Comparison of ENCODE assay signal across 7 mouse cellular contexts in genomic region chr4:155839483-155839910, GRCm38 (mm10). TPM values are rescaled to one million over a fixed set of nuclear protein-coding genes. Genes with fewer than 3 reads are reported as not detected.
DNase-seq lines count a peak whose midpoint lies in the region; ATAC-seq lines count a peak whose summit lies in the region.

Gene Mxra8 (plus strand): TSS chr4:155839680.

- peak within 1 kb of the TSS; percentile 53 for H3K4me2 ChIP-seq in forebrain, embryonic 14.5 days (ENCODE audit: low read length)
- peak within 1 kb of the TSS; percentile 55 for H3K4me2 ChIP-seq in limb, embryonic 11.5 days (ENCODE audit: low read depth, severe bottlenecking)
- peak within 1 kb of the TSS; percentile 49 for H3K4me2 ChIP-seq in midbrain, embryonic 14.5 days (ENCODE audit: low read length)

- H3K4me3 ChIP-seq in forebrain, embryonic 14.5 days (ENCODE audit: low read depth, low read length), result peak within 1 kb of the TSS; percentile 21
- H3K4me3 ChIP-seq in limb, embryonic 11.5 days (ENCODE audit: low read depth, low read length), result peak within 1 kb of the TSS; percentile 46
- H3K4me3 ChIP-seq in midbrain, embryonic 14.5 days (replicated peaks; ENCODE audit: low read depth, low read length), result peak within 1 kb of the TSS; percentile 24

- H3K9me3 ChIP-seq in forebrain, embryonic 14.5 days (replicated peaks; ENCODE audit: control insufficient read depth, low read length), result no peaks in the 10 kb centered on the region
- no peaks in the 10 kb centered on the region for H3K9me3 ChIP-seq in limb, embryonic 11.5 days (ENCODE audit: control insufficient read depth, low read length)
- no peaks in the 10 kb centered on the region for H3K9me3 ChIP-seq in midbrain, embryonic 14.5 days (ENCODE audit: control insufficient read depth, low read length)

- peak within 1 kb of the TSS; percentile 30; the same call in 1 of the 2 replicates for H3K27ac ChIP-seq in forebrain, embryonic 14.5 days (ENCODE audit: low read depth, low read length)
- peak within 1 kb of the TSS; percentile 38 for H3K27ac ChIP-seq in limb, embryonic 11.5 days (replicated peaks; ENCODE audit: low read depth, low read length)
- H3K27ac ChIP-seq in midbrain, embryonic 14.5 days (replicated peaks; ENCODE audit: low read depth, low read length), result no peak within 1 kb of the TSS

- ATAC-seq in forebrain, embryonic 14.5 days, result peak; percentile 64
- ATAC-seq in limb, embryonic 11.5 days (ENCODE audit: insufficient number of reproducible peaks, low FRiP score, low TSS enrichment, low read depth), result peak; percentile 89
- 0 out of 2 replicates have a peak, but pooled peaks have one; percentile 56 for ATAC-seq in midbrain, embryonic 14.5 days (ENCODE audit: low FRiP score, low TSS enrichment)

- peaks cover 3% of the 10 kb centered on the region; the same call in 1 of the 2 replicates for H3K36me3 ChIP-seq in forebrain, embryonic 14.5 days (ENCODE audit: control insufficient read depth, insufficient read depth, low read length)
- H3K36me3 ChIP-seq in limb, embryonic 11.5 days (ENCODE audit: control insufficient read depth, insufficient read depth, low read length), result no peaks in the 10 kb centered on the region
- H3K36me3 ChIP-seq in midbrain, embryonic 14.5 days (ENCODE audit: control insufficient read depth, insufficient read depth, low read length), result no peaks in the 10 kb centered on the region

- H3K27me3 ChIP-seq in forebrain, embryonic 14.5 days (replicated peaks; ENCODE audit: control insufficient read depth, insufficient read depth, low read length), result 0 out of 2 replicates have a peak, but pooled peaks cover 3% of the 10 kb centered on the region
- no peaks in the 10 kb centered on the region; the same call in 1 of the 2 replicates for H3K27me3 ChIP-seq in limb, embryonic 11.5 days (ENCODE audit: control insufficient read depth, insufficient read depth, low read length)
- no peaks in the 10 kb centered on the region; the same call in none of the 2 replicates for H3K27me3 ChIP-seq in midbrain, embryonic 14.5 days (ENCODE audit: control insufficient read depth, insufficient read depth, low read length)

- peak within 1 kb of the TSS; percentile 46 for H3K9ac ChIP-seq in forebrain, embryonic 14.5 days (ENCODE audit: low read length)
- H3K9ac ChIP-seq in limb, embryonic 11.5 days (ENCODE audit: low read length), result peak within 1 kb of the TSS; percentile 60
- peak within 1 kb of the TSS; percentile 26; the same call in 1 of the 2 replicates for H3K9ac ChIP-seq in midbrain, embryonic 14.5 days (replicated peaks; ENCODE audit: low read length)

- peaks cover 13% of the 10 kb centered on the region; the same call in 1 of the 2 replicates for H3K4me1 ChIP-seq in forebrain, embryonic 14.5 days (ENCODE audit: control insufficient read depth, insufficient read depth, low read length)
- H3K4me1 ChIP-seq in limb, embryonic 11.5 days (ENCODE audit: control insufficient read depth, insufficient read depth, low read length), result peaks cover 11% of the 10 kb centered on the region
- H3K4me1 ChIP-seq in midbrain, embryonic 14.5 days (ENCODE audit: control insufficient read depth, insufficient read depth, low read length), result peaks cover 10% of the 10 kb centered on the region; the same call in 1 of the 2 replicates

- DNase-seq in ES-CJ7 (ENCODE audit: low read depth, low spot score), result peak; percentile 73
- peak; percentile 59 to 64 for DNase-seq in adrenal gland, adult 18-20 months (ENCODE audit: low spot score in 2 of 2)
- peak; percentile 51 for DNase-seq in forebrain, embryonic 14.5 days (ENCODE audit: low spot score)
- DNase-seq in heart, postnatal 4 days, result peak; percentile 90
- DNase-seq in limb, embryonic 11.5 days (ENCODE audit: low spot score), result peak; percentile 86
- DNase-seq in midbrain, embryonic 14.5 days, result peak; percentile 36
- DNase-seq in urinary bladder, postnatal 4 days (ENCODE audit: low spot score in 2 of 2), result peak; percentile 90 to 91

- WGBS in forebrain, embryonic 14.5 days, result 3% methylated on average over 16 of the region's 16 CpGs
- WGBS in limb, embryonic 11.5 days, result 1% methylated on average over 16 of the region's 16 CpGs
- WGBS in midbrain, embryonic 14.5 days, result 2% methylated on average over 16 of the region's 16 CpGs

RNA-seq across cellular contexts. Expression of gene Mxra8, which starts in this region (rescaled TPM):
- total RNA-seq in adrenal gland, adult 18-20 months (2021), result 10 to 100 TPM; 40.0 to 43.1 TPM
- polyA plus RNA-seq in forebrain, embryonic 14.5 days (2014; fragmentation: Nextera tagmentation; extraction: Ambion mirVana), result 15.6 and 22.1 TPM in 2 replicates
- 10 to 100 TPM; 49.4 to 49.5 TPM for total RNA-seq in heart, postnatal 4 days (2021)
- 41.8 and 49.3 TPM in 2 replicates for polyA plus RNA-seq in limb, embryonic 11.5 days (2014; fragmentation: Nextera tagmentation; extraction: Ambion mirVana)
- polyA plus RNA-seq in midbrain, embryonic 14.5 days (2014; fragmentation: Nextera tagmentation; extraction: Ambion mirVana), result 6.0 and 17.5 TPM in 2 replicates

Comparison
In these comparisons a context has a peak if more than half of its experiments do, and no peak if none do; other contexts are left out.
1. DNase-seq: peak in every context shown above with its lines; median percentile 90 in urinary bladder, postnatal 4 days; 90 in heart, postnatal 4 days; 86 in limb, embryonic 11.5 days; 73 in ES-CJ7; 62 in adrenal gland, adult 18-20 months; 51 in forebrain, embryonic 14.5 days; 36 in midbrain, embryonic 14.5 days.